19 mouse cellular contexts compared by ENCODE assay signal in the genomic region with DNA sequence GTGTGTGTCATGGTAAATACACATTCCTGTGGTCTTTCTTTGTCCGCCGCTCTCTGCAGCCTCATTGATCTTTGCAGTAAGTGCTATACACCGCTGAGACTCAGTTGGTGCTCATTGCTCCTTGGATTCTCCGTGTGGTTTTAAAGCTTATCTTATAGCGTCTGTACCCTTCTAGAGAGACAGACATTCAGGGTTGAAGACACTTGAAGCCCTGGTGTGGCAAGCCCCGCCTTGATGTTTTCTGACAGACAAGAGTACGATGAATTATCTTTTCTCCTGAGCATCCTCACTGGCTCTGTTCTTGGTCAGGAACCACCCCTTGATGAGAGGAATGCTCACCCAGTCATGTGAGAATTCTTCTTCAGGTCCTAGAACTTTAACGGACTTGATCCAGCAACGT.
DNase-seq lines count a peak whose midpoint lies in the region; ATAC-seq and TF ChIP-seq lines count a peak whose summit lies in the region.
"Had no signal": no experiment of that assay in that cellular context is flagged by ENCODE, and none has a peak within 500 bp of the region (broad histone marks: within the 10 kb centered on the region; RNA-seq: fewer than 3 reads in every experiment).

No protein-coding gene starts in this region.

- 54% methylated on average over 9 of the region's 9 CpGs for WGBS in intestine, embryonic 16.5 days
- WGBS in liver, embryonic 16.5 days (ENCODE audit: insufficient replicate concordance), result 27% methylated on average over 9 of the region's 9 CpGs

- no peak for TF ChIP-seq POLR2A in ES-Bruce4 (IDR thresholded peaks at IDR 0.05; ENCODE audit: insufficient read depth, low read length)

- H3K4me3 ChIP-seq in ES-Bruce4 (ENCODE audit: low read depth, low read length) (no peak overlapping the region), G1E (ENCODE audit: low read depth, low read length) (no peak overlapping the region)
- H3K4me3 ChIP-seq in intestine, embryonic 16.5 days (ENCODE audit: low read length), result no peak overlapping the region
- no peak overlapping the region for H3K4me3 ChIP-seq in liver, embryonic 16.5 days (ENCODE audit: low read depth, low read length)
- H3K4me3 ChIP-seq: forebrain, embryonic 15.5 days; heart, embryonic 10.5 days; kidney, embryonic 15.5 days; left cerebral cortex, adult 2 months had no signal

- peak overlapping the region; percentile 52; the same call in 1 of the 2 replicates for H3K27ac ChIP-seq in ES-Bruce4 (ENCODE audit: insufficient read depth, low read length)
- no peak overlapping the region for H3K27ac ChIP-seq in intestine, embryonic 16.5 days (ENCODE audit: low read length)
- no peak overlapping the region for H3K27ac ChIP-seq in liver, embryonic 16.5 days (ENCODE audit: low read length)
- H3K27ac ChIP-seq: forebrain, embryonic 15.5 days; hindbrain, embryonic 14.5 days; left cerebral cortex, adult 2 months had no signal

- H3K4me1 ChIP-seq in ES-Bruce4 (ENCODE audit: control insufficient read depth, insufficient read depth, low read length) (peaks cover 2% of the 10 kb centered on the region), G1E (ENCODE audit: insufficient read depth, low read depth, low read length) (peaks cover 52% of the 10 kb centered on the region)
- H3K4me1 ChIP-seq in intestine, embryonic 16.5 days (ENCODE audit: control insufficient read depth, insufficient read depth, low read length), result peaks cover 27% of the 10 kb centered on the region
- H3K4me1 ChIP-seq in liver, embryonic 16.5 days (ENCODE audit: control insufficient read depth, low read depth, low read length), result peaks cover 22% of the 10 kb centered on the region

- H3K36me3 ChIP-seq in ES-Bruce4 (ENCODE audit: control insufficient read depth, insufficient read depth, low read length, poor library complexity, severe bottlenecking) (peaks cover 16% of the 10 kb centered on the region), G1E (replicated peaks) (peaks cover 16% of the 10 kb centered on the region)
- H3K36me3 ChIP-seq in intestine, embryonic 16.5 days (ENCODE audit: control insufficient read depth, insufficient read depth, low read length), result no peaks in the 10 kb centered on the region
- H3K36me3 ChIP-seq in liver, embryonic 16.5 days (ENCODE audit: control insufficient read depth, insufficient read depth), result no peaks in the 10 kb centered on the region
- H3K36me3 ChIP-seq: forebrain, embryonic 15.5 days; heart, embryonic 10.5 days had no signal

- no peak for TF ChIP-seq EP300 in ES-Bruce4 (IDR thresholded peaks at IDR 0.05; ENCODE audit: insufficient read depth, low read depth, low read length)

- H3K9me3 ChIP-seq in ES-Bruce4 (replicated peaks; ENCODE audit: control insufficient read depth, insufficient read depth, low read length, poor library complexity, severe bottlenecking), result no peaks in the 10 kb centered on the region
- peaks cover 5% of the 10 kb centered on the region for H3K9me3 ChIP-seq in G1E (replicated peaks)
- 0 out of 2 replicates have a peak, but pooled peaks cover 4% of the 10 kb centered on the region for H3K9me3 ChIP-seq in intestine, embryonic 16.5 days (ENCODE audit: control insufficient read depth, low read length)
- H3K9me3 ChIP-seq in liver, embryonic 16.5 days (replicated peaks; ENCODE audit: control insufficient read depth, low read length), result no peaks in the 10 kb centered on the region
- H3K9me3 ChIP-seq: forebrain, embryonic 15.5 days; heart, embryonic 10.5 days had no signal

- no peak overlapping the region for H3K9ac ChIP-seq in ES-Bruce4 (ENCODE audit: low read depth, poor library complexity, severe bottlenecking)
- H3K9ac ChIP-seq in intestine, embryonic 16.5 days (ENCODE audit: low read depth, low read length), result no peak overlapping the region
- H3K9ac ChIP-seq in liver, embryonic 16.5 days (ENCODE audit: low read depth, low read length), result no peak overlapping the region
- H3K9ac ChIP-seq: forebrain, embryonic 15.5 days; hindbrain, embryonic 14.5 days; kidney, embryonic 15.5 days had no signal

- TF ChIP-seq CTCF in ES-Bruce4 (IDR thresholded peaks at IDR 0.05; ENCODE audit: low read depth, low read length) (no peak), G1E (IDR thresholded peaks at IDR 0.05; ENCODE audit: low read depth, low read length) (no peak)

- H3K27me3 ChIP-seq in ES-Bruce4 (ENCODE audit: control insufficient read depth, insufficient read depth, low read length, poor library complexity, severe bottlenecking) (no peaks in the 10 kb centered on the region), G1E (ENCODE audit: insufficient read depth, low read length) (no peaks in the 10 kb centered on the region)
- no peaks in the 10 kb centered on the region for H3K27me3 ChIP-seq in intestine, embryonic 16.5 days (replicated peaks; ENCODE audit: control insufficient read depth, insufficient read depth, low read length)
- no peaks in the 10 kb centered on the region for H3K27me3 ChIP-seq in liver, embryonic 16.5 days (ENCODE audit: control insufficient read depth, insufficient read depth, low read depth, low read length)
- H3K27me3 ChIP-seq: forebrain, embryonic 15.5 days; kidney, embryonic 15.5 days had no signal

- peak; percentile 65 for ATAC-seq in G1E (ENCODE audit: extremely low read depth, insufficient number of reproducible peaks, low FRiP score, poor library complexity, severe bottlenecking)
- ATAC-seq in intestine, embryonic 16.5 days, result peak; percentile 24; the same call in 1 of the 2 replicates
- peak; percentile 54 for ATAC-seq in liver, embryonic 16.5 days (ENCODE audit: low read depth)

- DNase-seq in G1E (ENCODE audit: low spot score), result peak; percentile 53
- DNase-seq in right cerebral cortex, adult 18-20 months, result no peak
- no peak for DNase-seq in cerebellum, adult 9-11 months
- DNase-seq in layer of hippocampus, postnatal 25 days (ENCODE audit: extremely low spot score in 1 of 2, low spot score in 1 of 2), result no peak
- DNase-seq in cerebellum, postnatal 36 days, result no peak
- DNase-seq: adrenal gland, postnatal 10 days; embryo, embryonic 11 days; kidney, adult 11 months; lung, adult 2 months; spleen, adult 18-20 months had no signal

- H3K4me2 ChIP-seq in intestine, embryonic 16.5 days (ENCODE audit: low read depth, low read length), result no peak overlapping the region
- no peak overlapping the region; the same call in 1 of the 2 replicates for H3K4me2 ChIP-seq in liver, embryonic 16.5 days (ENCODE audit: low read depth, low read length)
- H3K4me2 ChIP-seq: forebrain, embryonic 15.5 days; hindbrain, embryonic 14.5 days; kidney, embryonic 15.5 days; midbrain, embryonic 11.5 days had no signal
